Mouse (Mus musculus): ENCODE measurements around the gene Tnks2.
"Not testable (repeated sequence)": the region's sequence is repeated elsewhere in the genome, so short reads cannot be mapped to it uniquely, and the experiment has no call there.

The Tnks2 gene

GRCm38 (mm10) chr19:36833788-36834531 is at the start of gene Tnks2:
Tnks2 (plus strand) TSS chr19:36834232.
- peak; percentile 99 for DNase-seq

- peak; percentile 87 for DNase-seq
Measured at GRCm38 (mm10) chr19:36789873-36790733, 43.9 kb upstream of the Tnks2 start.

DNA sequence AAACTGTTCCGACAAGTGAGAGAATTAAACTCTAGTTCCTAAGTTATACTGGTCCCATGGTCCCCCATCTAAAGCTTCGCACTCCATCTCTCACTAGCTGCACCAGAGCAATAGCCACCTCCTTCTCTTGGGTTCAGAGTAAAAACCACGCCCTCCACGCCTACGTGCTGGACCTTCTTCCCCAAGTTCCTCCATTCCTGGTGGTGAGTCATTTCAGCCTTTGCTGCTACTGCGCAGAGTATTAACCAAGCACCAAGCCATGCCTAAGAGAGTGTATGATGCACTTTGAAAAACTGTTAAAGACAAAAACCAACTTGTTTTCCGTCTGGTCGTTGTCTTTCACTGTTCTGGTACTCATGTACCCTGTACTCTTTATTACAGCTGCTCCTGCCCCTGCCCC is 41.4 kb upstream of the Tnks2 start:
- no peak for DNase-seq

DNA sequence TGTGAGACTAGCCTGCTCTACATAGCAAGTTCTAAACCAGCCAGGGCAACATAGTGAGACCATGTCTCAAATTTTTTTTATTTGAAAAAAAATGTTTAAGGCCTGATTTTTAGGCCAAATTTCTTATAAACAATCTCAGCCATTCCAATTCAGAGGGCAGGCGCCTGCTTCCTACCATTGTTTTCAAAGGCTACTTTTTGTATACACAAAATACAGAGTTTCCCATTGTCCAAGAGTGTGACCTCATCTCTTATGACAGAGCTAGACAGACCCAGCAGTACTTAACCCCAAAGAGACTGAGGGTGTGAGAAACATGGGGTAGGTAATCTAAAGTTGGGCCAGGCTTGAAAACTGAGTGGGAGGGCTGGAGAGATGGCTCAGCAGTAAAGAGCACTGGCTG is 40.6 kb upstream of the Tnks2 start:
- no peak for DNase-seq

- no peak for DNase-seq
Measured at GRCm38 (mm10) chr19:36794008-36794407, 40.0 kb upstream of the Tnks2 start.

GRCm38 (mm10) chr19:36795277-36795676 is 38.8 kb upstream of the Tnks2 start:
- peak; percentile 32 for DNase-seq

DNA sequence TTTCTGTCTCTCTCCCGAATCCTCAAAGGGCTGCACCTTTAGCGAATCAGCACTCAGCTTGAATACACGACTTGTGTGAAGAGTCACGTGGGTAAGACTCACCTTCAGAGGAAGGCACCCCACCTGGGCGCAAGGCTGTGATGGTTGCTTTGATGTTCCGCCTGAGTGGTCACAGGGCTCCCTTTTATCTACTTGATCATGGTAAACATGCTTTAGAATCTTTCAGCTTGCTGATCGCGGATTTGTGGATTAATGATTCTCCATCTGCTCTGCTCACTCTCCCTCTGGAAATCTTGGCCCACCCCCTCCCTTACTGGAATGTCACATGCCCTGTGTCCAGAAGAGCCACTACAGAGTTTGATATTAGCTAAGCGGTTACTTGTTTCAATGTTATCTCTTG is 37.1 kb upstream of the Tnks2 start:
- peak; percentile 37 for DNase-seq

- DNase-seq = no peak
Measured at GRCm38 (mm10) chr19:36800288-36800687, 33.7 kb upstream of the Tnks2 start.

DNA sequence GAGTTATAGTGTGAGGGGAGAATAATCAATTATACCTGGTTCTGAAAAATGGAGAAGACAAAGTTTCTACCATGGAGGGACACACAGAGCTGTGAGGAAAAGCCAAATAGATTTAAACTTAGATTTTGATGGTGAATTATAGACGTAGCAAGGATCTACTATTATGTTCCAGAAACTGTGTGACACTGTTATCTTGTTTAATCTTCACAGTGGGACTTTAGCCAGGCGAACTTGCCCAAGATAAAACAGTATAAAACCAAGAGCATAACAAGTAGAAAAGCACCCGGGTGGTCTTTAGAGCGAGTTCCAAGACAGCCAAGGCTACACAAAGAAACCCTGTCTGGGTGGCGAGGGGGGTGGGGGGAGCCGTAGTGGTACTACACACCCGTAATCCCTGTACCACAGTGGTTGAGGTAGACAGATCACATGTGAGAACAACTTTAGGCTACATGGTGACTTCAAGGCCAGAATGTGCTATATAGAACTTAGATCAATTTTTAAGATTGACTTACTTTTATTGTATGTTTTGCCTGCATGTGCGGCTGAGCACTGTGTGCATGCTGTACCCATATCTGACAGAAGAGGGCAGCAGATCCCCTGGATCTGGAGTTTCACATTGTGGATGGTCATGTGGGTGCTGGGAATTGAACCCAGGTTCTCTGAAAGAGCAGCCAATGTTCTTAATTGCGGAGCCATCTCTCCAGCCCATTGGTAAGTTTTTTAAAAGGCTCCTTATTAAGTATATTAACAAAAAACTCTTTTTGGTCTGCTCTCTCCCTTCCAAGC is 32.0 kb upstream of the Tnks2 start:
- no peak for DNase-seq

DNA sequence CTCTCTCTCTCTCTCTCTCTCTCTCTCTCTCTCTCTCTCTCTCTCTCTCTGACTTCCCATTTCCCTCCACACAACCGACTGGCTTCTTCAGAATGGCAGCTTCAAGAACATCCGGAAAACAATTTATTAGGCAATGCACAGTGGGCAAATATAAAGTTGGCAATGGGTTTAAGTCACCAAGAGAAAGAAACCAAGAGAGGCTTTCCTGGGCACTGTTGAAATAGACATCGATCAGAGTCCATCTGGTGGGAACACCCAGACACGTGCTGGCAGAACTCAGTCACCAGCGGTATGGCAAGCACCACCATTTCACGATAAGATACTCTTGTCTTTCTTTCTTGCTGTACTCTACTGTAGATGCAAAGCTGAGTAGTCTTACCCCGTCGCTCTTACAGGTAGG is 30.6 kb upstream of the Tnks2 start:
- no peak for DNase-seq

GRCm38 (mm10) chr19:36806842-36807241 is 27.2 kb upstream of the Tnks2 start:
- no peak for DNase-seq

- DNase-seq = peak; percentile 79
Measured at GRCm38 (mm10) chr19:36808426-36809105, 25.5 kb upstream of the Tnks2 start.

DNA sequence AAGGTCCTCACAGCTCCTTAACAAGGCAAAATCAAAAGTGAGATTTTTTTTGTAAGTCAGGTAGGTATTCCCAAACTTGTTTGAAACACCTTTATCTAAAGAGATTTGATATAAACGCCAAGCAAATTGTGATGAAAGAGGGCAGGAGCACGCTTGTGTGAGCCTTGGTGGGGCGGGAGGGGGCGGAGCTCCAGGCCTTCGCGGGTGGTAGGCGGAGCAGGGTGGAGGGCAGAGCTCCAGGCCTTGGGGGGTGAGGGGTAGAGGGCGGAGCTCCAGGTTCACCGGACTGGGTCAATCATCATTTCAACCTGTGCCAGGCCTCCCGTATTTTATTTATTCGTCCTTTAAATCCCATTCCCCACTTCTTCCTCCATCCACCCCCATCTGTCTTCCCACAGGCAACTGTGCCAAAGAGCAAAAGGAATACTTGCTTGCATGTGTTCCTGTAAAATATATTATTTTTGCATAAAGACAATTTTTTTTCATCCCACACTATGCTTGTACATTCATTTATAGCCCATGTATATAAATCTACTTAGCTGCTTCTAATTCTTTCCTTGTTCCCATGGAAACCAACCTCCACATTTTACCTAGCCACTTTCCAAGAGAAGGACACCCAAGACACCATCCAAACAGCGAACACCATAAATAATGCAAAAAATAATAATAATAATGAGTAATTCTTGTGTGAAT is 24.4 kb upstream of the Tnks2 start:
- peak; percentile 47 for DNase-seq

DNA sequence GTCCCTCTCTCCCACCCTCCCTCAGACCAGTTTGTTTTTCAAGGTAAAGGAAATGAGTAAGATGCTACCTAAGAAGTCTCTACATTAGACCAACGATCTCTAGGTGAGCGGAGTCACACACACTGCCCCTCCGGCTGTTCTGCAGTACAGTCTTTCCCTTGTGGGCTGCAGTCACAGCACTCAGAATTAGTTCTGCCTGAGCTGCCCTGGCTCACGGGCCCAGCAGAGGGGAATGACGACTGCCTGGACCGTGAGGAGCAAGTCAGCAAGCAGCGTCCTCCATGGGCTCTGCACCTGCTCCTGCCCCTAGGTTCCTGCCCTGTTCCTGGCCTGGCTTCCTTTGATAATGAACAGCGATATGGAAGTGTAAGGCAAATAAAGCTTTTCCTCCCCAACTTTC is 22.0 kb upstream of the Tnks2 start:
- DNase-seq = no peak

- peak; percentile 66 for DNase-seq
Measured at GRCm38 (mm10) chr19:36815396-36816271, 18.4 kb upstream of the Tnks2 start.

DNA sequence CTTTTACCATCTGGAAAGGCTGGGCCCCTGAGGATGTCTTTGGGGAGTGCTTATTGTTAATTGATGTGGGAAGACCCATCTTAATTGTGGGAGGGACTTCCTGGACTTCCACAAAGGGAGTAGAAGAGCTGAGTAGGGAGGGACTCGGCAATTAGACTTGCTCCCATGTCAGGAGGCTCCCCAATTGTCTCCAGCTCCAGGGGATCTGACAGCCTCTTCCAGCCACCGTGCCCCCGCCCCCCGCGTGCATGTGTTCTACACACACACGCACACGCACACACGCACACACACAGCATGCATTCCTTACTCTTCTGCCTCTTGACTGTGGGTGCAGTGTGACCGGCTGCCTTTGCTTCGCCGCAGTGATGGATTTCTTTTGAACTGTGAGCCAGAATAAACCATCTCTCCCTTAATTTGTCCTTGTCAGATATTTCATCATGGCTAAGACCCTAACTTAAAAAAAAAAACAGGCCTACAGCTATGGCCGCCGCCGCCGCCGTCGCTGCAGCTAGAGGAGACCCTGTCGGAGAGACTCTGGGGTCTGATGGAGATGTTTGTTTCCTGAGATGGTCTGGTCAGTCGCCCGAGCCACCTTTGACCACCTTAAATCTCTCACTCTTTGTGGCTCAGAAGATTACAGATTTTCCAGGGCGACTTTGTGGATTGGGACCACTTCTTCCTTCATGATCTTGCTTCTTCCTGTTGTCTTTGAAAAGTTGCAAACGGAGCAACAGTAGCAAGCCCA is 15.7 kb upstream of the Tnks2 start:
- DNase-seq = peak; percentile 51

DNA sequence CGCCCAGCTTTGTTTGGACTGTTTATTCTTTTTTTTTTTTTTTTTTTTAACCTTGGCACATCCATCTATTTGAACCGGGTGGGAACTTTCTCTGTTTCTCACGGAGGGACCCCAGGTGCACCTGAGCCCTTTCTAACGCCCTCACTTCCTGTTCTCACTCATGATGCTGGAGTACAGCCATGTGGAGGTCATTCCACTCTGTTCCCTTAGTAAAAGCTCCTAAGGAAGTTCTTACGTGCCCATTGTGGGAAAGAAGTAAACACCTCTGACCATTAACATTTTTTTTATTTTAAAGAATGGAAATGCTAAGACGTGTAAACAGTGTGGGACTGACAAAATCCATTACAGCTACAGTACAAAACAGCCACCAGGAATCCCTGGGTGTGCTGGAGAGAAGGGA is 14.8 kb upstream of the Tnks2 start:
- DNase-seq = no peak

GRCm38 (mm10) chr19:36820469-36820868 is 13.6 kb upstream of the Tnks2 start:
- no peak for DNase-seq

DNA sequence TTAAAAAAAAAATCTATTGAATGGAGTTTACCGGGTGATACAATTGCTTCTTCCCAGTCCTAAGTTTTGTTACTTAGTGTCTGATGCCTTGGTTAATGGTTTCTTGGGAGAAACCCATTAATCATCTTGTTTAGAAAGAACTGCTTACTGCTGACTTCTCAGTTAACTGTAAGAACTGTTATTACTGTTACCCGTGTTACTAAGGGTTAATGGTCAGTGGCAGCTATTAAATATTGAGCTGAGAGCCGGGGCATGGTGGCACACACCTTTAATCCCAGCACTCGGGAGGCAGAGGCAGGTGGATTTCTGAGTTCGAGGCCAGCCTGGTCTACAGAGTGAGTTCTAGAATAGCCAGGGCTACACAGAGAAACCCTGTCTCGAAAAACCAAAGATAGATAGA is 12.7 kb upstream of the Tnks2 start:
- not testable (repeated sequence) for DNase-seq

DNA sequence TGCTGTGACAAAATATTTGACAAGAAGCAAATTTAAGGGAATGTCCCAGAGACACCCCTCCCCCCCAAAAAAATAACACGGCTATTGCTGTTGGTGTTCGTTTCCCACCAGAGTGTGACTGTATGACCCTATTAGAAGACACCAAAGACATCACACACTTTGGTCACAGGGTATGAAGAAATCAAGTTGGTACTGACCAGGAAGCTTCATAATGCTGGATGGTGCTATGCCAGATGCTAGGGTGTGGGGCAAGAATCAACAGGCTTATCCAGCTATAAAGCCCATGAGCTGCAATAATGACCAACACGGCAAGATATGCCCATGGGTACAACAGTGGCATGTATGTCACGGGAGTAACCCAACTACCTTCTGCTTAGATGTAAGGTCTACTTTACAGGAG is 11.3 kb upstream of the Tnks2 start:
- DNase-seq = no peak
